Mouse (Mus musculus) inflammation-experienced regulatory T-cells, adult 6 months (primary cell): Measurements from ENCODE around the gene Nckap5. TPM values are rescaled to one million over a fixed set of nuclear protein-coding genes. Genes with fewer than 3 reads are reported as not detected.

Experiments
- ATAC-seq: one replicate; pipeline ENCODE4 v1.8.0; 2017
- polyA plus RNA-seq, 3 experiments: library from polyadenylated mRNA; unstranded; fragments of 100-300 nt; shearing (Covaris generic); gene quantifications; one replicate each; pipeline ENCODE4 v1.2.1; 2017

The Nckap5 gene
- polyA plus RNA-seq, 3 experiments from 2014 or later: 0.18 to 1.2 (median 1.1) TPM

GRCm38 (mm10) chr1:126537223-126537757 is 293.3 kb downstream of the Nckap5 start:
- ATAC-seq: no peak

GRCm38 (mm10) chr1:126535527-126535926 is 295.1 kb downstream of the Nckap5 start:
- ATAC-seq: no peak

- ATAC-seq: no peak
Observed at GRCm38 (mm10) chr1:126534046-126534445, 296.6 kb downstream of the Nckap5 start.

GRCm38 (mm10) chr1:126528043-126528598 is 302.5 kb downstream of the Nckap5 start:
- ATAC-seq: no peak

GRCm38 (mm10) chr1:126518067-126518466 is 312.5 kb downstream of the Nckap5 start:
- ATAC-seq: no peak

- no peak for ATAC-seq
Observed at GRCm38 (mm10) chr1:126517427-126517826, 313.2 kb downstream of the Nckap5 start.

GRCm38 (mm10) chr1:126515054-126515756 is 315.4 kb downstream of the Nckap5 start:
- ATAC-seq: no peak

- ATAC-seq: no peak
Observed at GRCm38 (mm10) chr1:126511835-126512445, 318.7 kb downstream of the Nckap5 start.

- no peak for ATAC-seq
Observed at GRCm38 (mm10) chr1:126504717-126505116, 325.9 kb downstream of the Nckap5 start.

GRCm38 (mm10) chr1:126502741-126503140 is 327.9 kb downstream of the Nckap5 start:
- no peak for ATAC-seq

GRCm38 (mm10) chr1:126496722-126497121 is 333.9 kb downstream of the Nckap5 start:
- no peak for ATAC-seq

- ATAC-seq: no peak
Observed at GRCm38 (mm10) chr1:126492206-126493071, 338.2 kb downstream of the Nckap5 start.

GRCm38 (mm10) chr1:126491412-126491811 is 339.2 kb downstream of the Nckap5 start:
- ATAC-seq: no peak

GRCm38 (mm10) chr1:126490256-126490655 is 340.3 kb downstream of the Nckap5 start:
- ATAC-seq: no peak

GRCm38 (mm10) chr1:126484664-126485087 is 345.9 kb downstream of the Nckap5 start:
- ATAC-seq: no peak

GRCm38 (mm10) chr1:126483665-126484064 is 346.9 kb downstream of the Nckap5 start:
- ATAC-seq: no peak

- ATAC-seq: no peak
Observed at GRCm38 (mm10) chr1:126481459-126482228, 349.0 kb downstream of the Nckap5 start.

- no peak for ATAC-seq
Observed at GRCm38 (mm10) chr1:126473044-126473443, 357.6 kb downstream of the Nckap5 start.

- no peak for ATAC-seq
Observed at GRCm38 (mm10) chr1:126471419-126471818, 359.2 kb downstream of the Nckap5 start.

- ATAC-seq: no peak
Observed at GRCm38 (mm10) chr1:126470883-126471282, 359.7 kb downstream of the Nckap5 start.

- no peak for ATAC-seq
Observed at GRCm38 (mm10) chr1:126469818-126470544, 360.6 kb downstream of the Nckap5 start.
